Mouse (Mus musculus) yolk sac, embryonic 10.5 days (tissue): ENCODE measurements at regions not wholly inside any gene's neighbourhood (a gene's known extent, or its start where the extent isn't known, plus 50 kb on each side); places are given as distances from the start of the nearest gene placed in this dataset.

ENCODE experiments used
- DNase-seq: peaks from one replicate; pipeline ENCODE4 v3.0.0-alpha.2; 2017; ENCODE audit warnings: low spot score

GRCm38 (mm10) chr5:39040467-39040866 is 163.9 kb upstream of the Clnk start:
- no peak for DNase-seq

- DNase-seq: no peak
These were observed 146.6 kb upstream of the Clnk start for GRCm38 (mm10) chr5:39023241-39023640.

- DNase-seq: no peak
These were observed 124.0 kb upstream of the Clnk start for GRCm38 (mm10) chr5:39000643-39001042.

- no peak for DNase-seq
These were observed 123.1 kb upstream of the Clnk start for GRCm38 (mm10) chr5:38999700-39000099.

- DNase-seq: no peak
These were observed 96.0 kb upstream of the Clnk start for GRCm38 (mm10) chr5:38972397-38973159.

GRCm38 (mm10) chr5:38970497-38970896 is 93.9 kb upstream of the Clnk start:
- no peak for DNase-seq

- no peak for DNase-seq
These were observed 90.4 kb upstream of the Clnk start for GRCm38 (mm10) chr5:38967010-38967409.

GRCm38 (mm10) chr5:38964445-38964844 is 87.8 kb upstream of the Clnk start:
- DNase-seq: no peak

- DNase-seq: no peak
These were observed 74.1 kb upstream of the Clnk start for GRCm38 (mm10) chr5:38950520-38951288.

GRCm38 (mm10) chr5:38945903-38946686 is 69.5 kb upstream of the Clnk start:
- no peak for DNase-seq

- DNase-seq: no peak
These were observed 55.9 kb upstream of the Clnk start for GRCm38 (mm10) chr5:38932382-38933079.

- DNase-seq: no peak
These were observed 50.4 kb upstream of the Clnk start for GRCm38 (mm10) chr5:38927051-38927450.
